Mouse (Mus musculus) MEL (cell line): ENCODE measurements at regions not wholly inside any gene's neighbourhood (a gene's known extent, or its start where the extent isn't known, plus 50 kb on each side); places are given as distances from the start of the nearest gene placed in this dataset.

ENCODE experiments used
- CHD2 ChIP-seq: IDR thresholded peaks from 2 replicates; pipeline ENCODE4 v1.6.1; 2011; ENCODE audit warnings: low read length, improper control_type of control experiment
- CTCF ChIP-seq, 3 experiments: IDR thresholded peaks in 2 of 3; conservative IDR thresholded peaks in 1 of 3; 2 replicates each; pipeline ENCODE4 v1.5.1; 2011 to 2012; ENCODE audit warnings: low read length in 3 of 3, low read depth in 2 of 3, mild to moderate bottlenecking in 2 of 3, improper control_type of control experiment in 1 of 3, inconsistent platforms in 1 of 3, mixed read lengths in 1 of 3, moderate library complexity in 1 of 3; ENCODE audit not compliant: control insufficient read depth in 1 of 3, insufficient read depth in 1 of 3, poor library complexity in 1 of 3, severe bottlenecking in 1 of 3
- EP300 ChIP-seq, 2 experiments: IDR thresholded peaks; 2 replicates each; pipeline ENCODE4 v1.6.1; 2011; ENCODE audit warnings: improper control_type of control experiment in 2 of 2, low read length in 2 of 2, low read depth in 1 of 2, mild to moderate bottlenecking in 1 of 2
- GATA1 ChIP-seq: IDR thresholded peaks from 2 replicates; pipeline ENCODE4 v1.6.1; 2011; ENCODE audit warnings: low read depth, low read length, improper control_type of control experiment
- HCFC1 ChIP-seq: IDR thresholded peaks from 2 replicates; pipeline ENCODE4 v1.6.1; 2012; ENCODE audit warnings: low read depth, mild to moderate bottlenecking, inconsistent platforms, low read length, improper control_type of control experiment, moderate library complexity
- MAX ChIP-seq: IDR thresholded peaks from 2 replicates; pipeline ENCODE4 v1.6.1; 2011; ENCODE audit warnings: low read length, improper control_type of control experiment
- MEF2A ChIP-seq: IDR thresholded peaks from 2 replicates; pipeline ENCODE4 v1.6.1; 2014; ENCODE audit warnings: low read depth, mild to moderate bottlenecking, inconsistent platforms, low read length, improper control_type of control experiment; ENCODE audit not compliant: poor library complexity, insufficient replicate concordance, severe bottlenecking; ENCODE audit errors: extremely low read depth
- MXI1 ChIP-seq: IDR thresholded peaks from 2 replicates; pipeline ENCODE4 v1.6.1; 2011; ENCODE audit warnings: mild to moderate bottlenecking, low read depth, low read length, improper control_type of control experiment
- POLR2A ChIP-seq, 2 experiments: IDR thresholded peaks; 2 replicates each; pipeline ENCODE4 v1.6.1; 2011 to 2012; ENCODE audit warnings: low read length in 2 of 2, mild to moderate bottlenecking in 2 of 2, control low read depth in 1 of 2, improper control_type of control experiment in 1 of 2, low read depth in 1 of 2, moderate library complexity in 1 of 2; ENCODE audit not compliant: control insufficient read depth in 1 of 2, insufficient read depth in 1 of 2, poor library complexity in 1 of 2
- POLR2AphosphoS2 ChIP-seq: IDR thresholded peaks from 2 replicates; pipeline ENCODE4 v1.6.1; 2011; ENCODE audit warnings: low read length, improper control_type of control experiment
- POLR2AphosphoS5 ChIP-seq: IDR thresholded peaks from 2 replicates; pipeline ENCODE4 v1.6.1; 2012; ENCODE audit warnings: low read depth, borderline replicate concordance, mild to moderate bottlenecking, inconsistent platforms, low read length, moderate library complexity, mixed read lengths
- SMC3 ChIP-seq: IDR thresholded peaks from 2 replicates; pipeline ENCODE4 v1.6.1; 2011; ENCODE audit warnings: low read depth, low read length, improper control_type of control experiment
- TAL1 ChIP-seq: IDR thresholded peaks from 2 replicates; pipeline ENCODE4 v1.6.1; 2012; ENCODE audit warnings: mild to moderate bottlenecking, inconsistent platforms, low read length, moderate library complexity, mixed read lengths
- ZKSCAN1 ChIP-seq: IDR thresholded peaks from 2 replicates; pipeline ENCODE4 v1.6.1; 2012; ENCODE audit warnings: low read depth, mild to moderate bottlenecking, inconsistent platforms, low read length, improper control_type of control experiment, moderate library complexity

DNA sequence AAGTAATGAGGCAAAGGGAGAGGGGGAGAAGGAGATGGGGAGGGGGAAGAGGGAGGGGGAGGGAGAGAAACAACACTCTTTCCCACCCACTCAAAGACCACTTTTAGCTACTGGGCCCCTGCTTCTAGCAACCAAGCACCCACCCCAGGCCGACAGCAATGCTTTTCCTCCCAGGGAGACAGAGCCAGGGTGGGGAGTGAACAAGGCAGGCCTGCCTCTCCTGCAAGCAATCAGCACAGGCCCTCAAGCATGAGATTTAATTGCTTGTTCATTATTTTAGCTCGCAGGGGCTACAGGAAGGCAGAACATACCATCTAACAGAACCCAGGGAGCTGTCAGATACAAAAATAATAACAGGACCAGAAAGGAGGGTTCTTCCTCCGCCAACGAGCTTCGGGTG lies 521.7 kb upstream of the Arid1b start:
- TF ChIP-seq MXI1 = no peak
- no peak for TF ChIP-seq CTCF (IDR thresholded peaks at IDR 0.05 in 2 of 3, conservative IDR thresholded peaks at IDR 0.05 in 1 of 3; ENCODE audit: control insufficient read depth in 1 of 3, insufficient read depth in 1 of 3, low read depth in 2 of 3, low read length in 3 of 3, poor library complexity in 1 of 3, severe bottlenecking in 1 of 3)
- no peak for TF ChIP-seq EP300 (IDR thresholded peaks at IDR 0.05; ENCODE audit: low read depth in 1 of 2, low read length in 2 of 2)
- TF ChIP-seq ZKSCAN1 = no peak
- TF ChIP-seq GATA1 = no peak
- no peak for TF ChIP-seq POLR2A (IDR thresholded peaks at IDR 0.05; ENCODE audit: control insufficient read depth in 1 of 2, insufficient read depth in 1 of 2, low read depth in 1 of 2, low read length in 2 of 2, poor library complexity in 1 of 2)
- TF ChIP-seq HCFC1 = no peak
- no peak for TF ChIP-seq MAX
- TF ChIP-seq POLR2AphosphoS5 = no peak
- TF ChIP-seq CHD2 = no peak
- TF ChIP-seq SMC3 = no peak
- TF ChIP-seq POLR2AphosphoS2 = no peak
- no peak for TF ChIP-seq TAL1
- no peak for TF ChIP-seq MEF2A
